Mouse (Mus musculus) large intestine, adult 2 months (tissue): ENCODE data around the gene Pdap1. TPM values are rescaled to one million over a fixed set of nuclear protein-coding genes. Genes with fewer than 3 reads are reported as not detected.
"Not testable (repeated sequence)": the region's sequence is repeated elsewhere in the genome, so short reads cannot be mapped to it uniquely, and the experiment has no call there.

Experiments
- DNase-seq: peaks from one replicate; pipeline ENCODE4 v3.0.0-alpha.2; 2012; ENCODE audit warnings: low read depth, low spot score
- WGBS: fragments of 180-500 bp; shearing (Covaris S2); methylation state at CpG from one replicate; pipeline ENCODE4 v1.1.7; 2018; 5-methylcytosine and 5-hydroxymethylcytosine counted together
- polyA plus RNA-seq: library from polyadenylated mRNA; depleted of rRNA; stranded (reverse); fragments of >200 nt; gene quantifications from 2 replicates; pipeline ENCODE4 v1.2.3, GENCODE M21; 2012; rRNA removed

Gene Pdap1
- 25.6 and 26.0 TPM in 2 replicates for polyA plus RNA-seq

GRCm38 (mm10) chr5:145139571-145140519, at the start of gene Pdap1, which contains the start of gene Bud31:
Gene Pdap1 (minus strand): TSS chr5:145140238.
Gene Bud31 (plus strand): TSS chr5:145140362.
- DNase-seq: peak; percentile 74
- WGBS: under 1% methylated on average over 84 of the region's 84 CpGs

- 72% methylated on average over 6 of the region's 6 CpGs for WGBS
These were observed 49.4 kb upstream of the Pdap1 start for GRCm38 (mm10) chr5:145189416-145189815.

GRCm38 (mm10) chr5:145185244-145185643, 45.2 kb upstream of the Pdap1 start:
- 85% methylated on average over 2 of the region's 2 CpGs for WGBS
- DNase-seq: no peak

More at GRCm38 (mm10) chr5:145189416-145189815, 49.4 kb upstream of the Pdap1 start:
- no peak for DNase-seq

GRCm38 (mm10) chr5:145178461-145178980, 38.5 kb upstream of the Pdap1 start:
- 82% methylated on average over 18 of the region's 18 CpGs for WGBS
- DNase-seq: no peak

- under 1% methylated on average over 28 of the region's 28 CpGs for WGBS
- no peak for DNase-seq
These were observed 27.2 kb upstream of the Pdap1 start for GRCm38 (mm10) chr5:145167306-145167661.

- peak; percentile 97 for DNase-seq
- under 1% methylated on average over 51 of the region's 51 CpGs for WGBS
These were observed 26.7 kb upstream of the Pdap1 start, which contains the start of the genes Ptcd1 and Cpsf4 for GRCm38 (mm10) chr5:145166536-145167305. Gene Ptcd1 (minus strand): TSS chr5:145167108. Gene Cpsf4 (plus strand): TSS chr5:145167213.

GRCm38 (mm10) chr5:145165184-145165583, 25.1 kb upstream of the Pdap1 start:
- 74% methylated on average over 15 of the region's 15 CpGs for WGBS
- DNase-seq: no peak

GRCm38 (mm10) chr5:145164710-145165109, 24.7 kb upstream of the Pdap1 start:
- DNase-seq: no peak
- WGBS: 37% methylated on average over 3 of the region's 3 CpGs

GRCm38 (mm10) chr5:145161361-145161760, 21.3 kb upstream of the Pdap1 start:
- no peak for DNase-seq
- WGBS: 94% methylated on average over 14 of the region's 14 CpGs

- WGBS: 93% methylated on average over 5 of the region's 5 CpGs
- no peak for DNase-seq
These were observed 12.7 kb upstream of the Pdap1 start for GRCm38 (mm10) chr5:145152690-145153089.

- no peak for DNase-seq
- WGBS: 91% methylated on average over 6 of the region's 6 CpGs
These were observed 9.3 kb upstream of the Pdap1 start for GRCm38 (mm10) chr5:145149294-145149693.

GRCm38 (mm10) chr5:145147748-145148147, 7.7 kb upstream of the Pdap1 start:
- WGBS: 73% methylated on average over 5 of the region's 5 CpGs
- DNase-seq: no peak

GRCm38 (mm10) chr5:145140611-145141010, 573 bp upstream of the Pdap1 start:
- under 1% methylated on average over 18 of the region's 18 CpGs for WGBS
- DNase-seq: no peak

GRCm38 (mm10) chr5:145138836-145139235, 1.2 kb downstream of the Pdap1 start:
- 2% methylated on average over 6 of the region's 6 CpGs for WGBS
- DNase-seq: no peak

- 90% methylated on average over 6 of the region's 6 CpGs for WGBS
- not testable (repeated sequence) for DNase-seq
These were observed 6.8 kb downstream of the Pdap1 start for GRCm38 (mm10) chr5:145133275-145133674.

- DNase-seq: no peak
- 62% methylated on average over 3 of the region's 3 CpGs for WGBS
These were observed 9.0 kb downstream of the Pdap1 start for GRCm38 (mm10) chr5:145130995-145131394.

GRCm38 (mm10) chr5:145130191-145130590, 9.8 kb downstream of the Pdap1 start:
- 73% methylated on average over 11 of the region's 11 CpGs for WGBS
- no peak for DNase-seq

- not testable (repeated sequence) for DNase-seq
- 82% methylated on average over 4 of the region's 6 CpGs for whole genome bisulfite sequencing
These were observed 10.3 kb downstream of the Pdap1 start for GRCm38 (mm10) chr5:145129773-145130172.

- WGBS: 87% methylated on average over 4 of the region's 4 CpGs
- DNase-seq: no peak
These were observed 10.9 kb downstream of the Pdap1 start for GRCm38 (mm10) chr5:145129124-145129523.

- 90% methylated on average over 9 of the region's 9 CpGs for WGBS
- DNase-seq: no peak
These were observed 13.5 kb downstream of the Pdap1 start for GRCm38 (mm10) chr5:145126580-145126979.
